Mouse (Mus musculus) adrenal gland, adult 8-10 months (tissue): ENCODE data around the gene Ptprh. TPM values are rescaled to one million over a fixed set of nuclear protein-coding genes. Genes with fewer than 3 reads are reported as not detected.

Experiments
- DNase-seq: peaks from one replicate; pipeline ENCODE4 v3.0.0; 2022
- microRNA-seq, 2 experiments: library from miRNA; unstranded; fragments of <30 nt; microRNA quantifications; one replicate each; pipeline ENCODE4 v1.2.0; 2022
- total RNA-seq, 4 experiments: library from RNA; stranded (reverse); gene quantifications; 2 replicates each; pipeline ENCODE4 v1.2.4; 2022

The Ptprh gene
- total RNA-seq, 4 experiments from 2014 or later, result not detected

GRCm38 (mm10) chr7:4501558-4502397, 102.1 kb downstream of the Ptprh start, which contains the start of gene Ppp1r12c:
Gene Ppp1r12c, minus strand, starts transcription at chr7:4501680.
- DNase-seq, result peak; percentile 93

- peak; percentile 59 for DNase-seq
Observed at GRCm38 (mm10) chr7:4500892-4501471, 102.9 kb downstream of the Ptprh start.

GRCm38 (mm10) chr7:4499034-4499433, 104.8 kb downstream of the Ptprh start:
- DNase-seq, result no peak

Small RNA genes within 50 kb of the gene (microRNA-seq; reads per million reads assigned to microRNA genes)
- gene Gm23577, result 0 reads per million in 2 experiments

Other genes starting within 250 kb of the Ptprh start
- under 1 TPM in 3 of 4 experiments, not detected in 1; 0.08 to 0.17 (median 0.09) TPM for gene Gp6, start 206.3 kb downstream of the Ptprh start, total RNA-seq
- 10 to 100 TPM; 16.7 to 21.4 (median 18.1) TPM for gene Rdh13, start 158.4 kb downstream of the Ptprh start, total RNA-seq
- 1 to 10 TPM; 2.0 to 6.7 (median 3.9) TPM for gene Eps8l1, start 143.4 kb downstream of the Ptprh start, total RNA-seq
- 100 to 1,000 TPM in 3 of 4 experiments, 10 to 100 TPM in 1; 76.7 to 152 (median 113) TPM for gene Ppp1r12c, start 102.4 kb downstream of the Ptprh start, total RNA-seq
- gene Tnnt1, start 87.7 kb downstream of the Ptprh start, total RNA-seq, result 1 to 10 TPM in 2 of 4 experiments, under 1 TPM in 2; 0.46 to 1.5 (median 1.1) TPM
- gene Tnni3, start 79.8 kb downstream of the Ptprh start, total RNA-seq, result 1 to 10 TPM; 1.3 to 3.1 (median 2.5) TPM
- 1 to 10 TPM in 2 of 4 experiments, under 1 TPM in 2; 0.64 to 1.2 (median 1.0) TPM for gene Dnaaf3, start 71.6 kb downstream of the Ptprh start, total RNA-seq
- gene Syt5, start 56.5 kb downstream of the Ptprh start, total RNA-seq, result 10 to 100 TPM in 1 of 4 experiments, 1 to 10 TPM in 3; 5.7 to 10.0 (median 8.6) TPM
- 10 to 100 TPM in 2 of 4 experiments, 1 to 10 TPM in 2; 6.6 to 14.2 (median 9.5) TPM for gene Tmem86b, start 27.4 kb upstream of the Ptprh start, total RNA-seq
- gene Ppp6r1, start 55.0 kb upstream of the Ptprh start, total RNA-seq, result 100 to 1,000 TPM in 1 of 4 experiments, 10 to 100 TPM in 3; 97.9 to 103 (median 98.5) TPM
- 10 to 100 TPM; 43.1 to 66.5 (median 50.5) TPM for gene Hspbp1, start 81.0 kb upstream of the Ptprh start, total RNA-seq
- 1 to 10 TPM; 4.2 to 8.0 (median 7.4) TPM for gene Brsk1, start 86.6 kb upstream of the Ptprh start, total RNA-seq
- 1 to 10 TPM in 1 of 4 experiments, under 1 TPM in 3; 0.49 to 1.1 (median 0.73) TPM for gene Tmem150b, start 121.2 kb upstream of the Ptprh start, total RNA-seq
- 10 to 100 TPM; 31.0 to 59.8 (median 43.8) TPM for gene Kmt5c, start 136.1 kb upstream of the Ptprh start, total RNA-seq
- 10 to 100 TPM in 1 of 4 experiments, 1 to 10 TPM in 3; 5.1 to 10.3 (median 9.1) TPM for gene Cox6b2, start 149.1 kb upstream of the Ptprh start, total RNA-seq
- gene Fam71e2, start 167.3 kb upstream of the Ptprh start, total RNA-seq, result not detected
- gene Il11, start 178.8 kb upstream of the Ptprh start, total RNA-seq, result under 1 TPM; 0.28 to 0.37 (median 0.32) TPM
- not detected for gene Tmem190, start 178.9 kb upstream of the Ptprh start, total RNA-seq
- 10 to 100 TPM in 2 of 4 experiments, 1 to 10 TPM in 2; 7.2 to 11.8 (median 10.1) TPM for gene Tmem238, start 185.6 kb upstream of the Ptprh start, total RNA-seq
- gene Rpl28, start 188.8 kb upstream of the Ptprh start, total RNA-seq, result 100 to 1,000 TPM; 593 to 922 (median 693) TPM
- gene Ube2s, start 208.5 kb upstream of the Ptprh start, total RNA-seq, result 100 to 1,000 TPM in 3 of 4 experiments, 10 to 100 TPM in 1; 96.8 to 127 (median 118) TPM
- 1 to 10 TPM; 2.0 to 5.6 (median 4.0) TPM for gene Shisa7, start 240.7 kb upstream of the Ptprh start, total RNA-seq